Mouse (Mus musculus) neural tube, embryonic 13.5 days (tissue): ENCODE measurements around the gene Nek3. TPM values are rescaled to one million over a fixed set of nuclear protein-coding genes. Genes with fewer than 3 reads are reported as not detected.
"Not testable (repeated sequence)": the region's sequence is repeated elsewhere in the genome, so short reads cannot be mapped to it uniquely, and the experiment has no call there.

Source experiments
- ATAC-seq: fragments of 200-750 bp; cut with Nextera tagmentation; 2 replicates; pipeline ENCODE4 v1.8.0; 2017; ENCODE audit warnings: low read depth, mild to moderate bottlenecking, moderate TSS enrichment, moderate library complexity
- H3K27ac ChIP-seq: fragments of 300-500 bp; sonication (generic); replicated peaks from 2 replicates; pipeline ENCODE4 v1.5.1; 2015; ENCODE audit warnings: moderate library complexity, mild to moderate bottlenecking, inconsistent platforms
- H3K27me3 ChIP-seq: fragments of 300-500 bp; sonication (generic); 2 replicates; pipeline ENCODE4 v1.6.1; 2015; ENCODE audit warnings: mild to moderate bottlenecking, inconsistent platforms
- H3K36me3 ChIP-seq: fragments of 300-500 bp; sonication (generic); 2 replicates; pipeline ENCODE4 v1.6.1; 2015; ENCODE audit warnings: mild to moderate bottlenecking, inconsistent platforms
- H3K4me1 ChIP-seq: fragments of 300-500 bp; sonication (generic); replicated peaks from 2 replicates; pipeline ENCODE4 v1.6.1; 2015; ENCODE audit warnings: inconsistent platforms
- H3K4me2 ChIP-seq: fragments of 300-500 bp; sonication (generic); 2 replicates; pipeline ENCODE4 v1.6.1; 2015; ENCODE audit warnings: inconsistent platforms, mild to moderate bottlenecking, moderate library complexity
- H3K4me3 ChIP-seq: fragments of 300-500 bp; sonication (generic); 2 replicates; pipeline ENCODE4 v1.5.1; 2015; ENCODE audit warnings: mild to moderate bottlenecking, inconsistent platforms
- H3K9ac ChIP-seq: fragments of 300-500 bp; sonication (generic); 2 replicates; pipeline ENCODE4 v1.6.1; 2015; ENCODE audit warnings: moderate library complexity, mild to moderate bottlenecking, inconsistent platforms
- H3K9me3 ChIP-seq: fragments of 300-500 bp; sonication (generic); 2 replicates; pipeline ENCODE4 v1.6.1; 2016; ENCODE audit warnings: inconsistent platforms
- WGBS: fragments of 180-500 bp; shearing (Covaris S2); methylation state at CpG from one replicate; pipeline ENCODE4 v1.1.7; 2015; 5-methylcytosine and 5-hydroxymethylcytosine counted together
- polyA plus RNA-seq: library from polyadenylated mRNA; unstranded; fragments of >200 nt; fragmentation: Nextera tagmentation; extraction: Ambion mirVana; gene quantifications from 2 replicates; pipeline ENCODE4 v1.2.1, GENCODE M21; 2015

The Nek3 gene
- polyA plus RNA-seq, 1 experiment from 2014 or later: 9.1 TPM

DNA sequence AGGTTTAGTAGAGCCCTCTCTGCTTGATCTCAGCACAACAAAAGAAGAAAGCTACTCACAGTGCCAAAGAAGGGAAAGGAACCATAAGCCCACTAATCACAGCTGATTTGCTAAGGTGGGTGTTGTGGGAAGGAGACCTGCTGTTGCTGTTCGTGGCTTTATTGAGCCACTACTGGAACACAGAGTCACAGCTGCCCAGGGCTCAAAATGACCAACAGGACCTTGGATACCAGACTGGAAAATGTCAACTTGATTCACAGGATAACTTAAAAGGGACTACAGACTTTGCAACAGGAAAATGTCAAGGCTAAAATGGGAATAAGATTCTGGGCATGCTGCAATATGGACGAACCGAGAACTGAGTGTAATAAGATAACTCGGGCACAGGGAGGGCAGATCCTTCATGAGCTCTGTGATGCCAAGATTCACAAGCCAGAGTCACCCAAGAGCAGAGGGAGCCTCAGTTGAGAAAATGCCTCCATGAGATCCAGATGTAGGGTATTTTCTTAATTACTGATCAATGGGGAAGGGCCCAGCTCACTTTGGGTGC, 24.3 kb downstream of the Nek3 start:
- Histone ChIP-seq H3K36me3 (peaks cover 26% of the 10 kb centered on the region), H3K9me3 (no peaks in the 10 kb centered on the region), H3K4me1 (no peaks in the 10 kb centered on the region), H3K4me2 (no peak overlapping the region), H3K4me3 (no peak overlapping the region), H3K27ac (no peak overlapping the region), H3K9ac (no peak overlapping the region), H3K27me3 (no peaks in the 10 kb centered on the region)
- no peak for ATAC-seq
- 86% methylated on average over 4 of the region's 4 CpGs for WGBS

DNA sequence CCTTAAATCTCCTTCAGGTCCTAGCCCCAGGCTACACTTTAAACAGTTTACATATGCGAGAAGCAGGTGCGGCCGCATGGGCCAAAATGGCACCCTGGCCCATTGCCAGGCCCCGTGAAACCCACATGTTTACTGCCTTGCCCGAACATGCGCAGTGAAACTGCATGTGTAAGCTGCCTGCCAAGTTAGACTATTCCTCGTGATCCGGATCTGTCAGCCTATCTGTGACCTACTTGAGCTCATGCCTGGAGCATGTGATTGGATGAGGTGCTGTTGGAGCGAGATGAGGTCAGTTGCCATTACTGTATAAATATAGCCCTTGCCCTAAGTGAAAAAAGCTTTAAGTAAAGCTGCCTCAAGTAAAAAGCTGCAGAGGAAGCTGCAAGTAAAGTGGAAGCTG, 29.8 kb downstream of the Nek3 start:
- not testable (repeated sequence) for H3K9me3 ChIP-seq, H3K27ac ChIP-seq, H3K4me1 ChIP-seq, ATAC-seq, H3K27me3 ChIP-seq, H3K9ac ChIP-seq, H3K4me3 ChIP-seq, H3K4me2 ChIP-seq
- H3K36me3 ChIP-seq: 0 out of 2 replicates have a peak, but pooled peaks cover 18% of the 10 kb centered on the region
- WGBS: 74% methylated on average over 9 of the region's 9 CpGs

GRCm38 (mm10) chr8:22134750-22135135, 31.5 kb downstream of the Nek3 start:
- Histone ChIP-seq H3K9me3 (no peaks in the 10 kb centered on the region), H3K4me3 (no peak overlapping the region), H3K27me3 (no peaks in the 10 kb centered on the region), H3K36me3 (0 out of 2 replicates have a peak, but pooled peaks cover 9% of the 10 kb centered on the region), H3K9ac (no peak overlapping the region), H3K4me2 (no peak overlapping the region), H3K27ac (no peak overlapping the region), H3K4me1 (no peaks in the 10 kb centered on the region)
- 88% methylated on average over 5 of the region's 5 CpGs for WGBS
- no peak for ATAC-seq

GRCm38 (mm10) chr8:22134078-22134749, 32.0 kb downstream of the Nek3 start:
- H3K4me2 ChIP-seq: no peak overlapping the region
- no peaks in the 10 kb centered on the region for H3K9me3 ChIP-seq
- H3K9ac ChIP-seq: no peak overlapping the region
- 0 out of 2 replicates have a peak, but pooled peaks cover 10% of the 10 kb centered on the region for H3K36me3 ChIP-seq
- 89% methylated on average over 7 of the region's 7 CpGs for WGBS
- no peak overlapping the region for H3K4me3 ChIP-seq
- ATAC-seq: no peak
- H3K27me3 ChIP-seq: no peaks in the 10 kb centered on the region
- no peaks in the 10 kb centered on the region for H3K4me1 ChIP-seq
- H3K27ac ChIP-seq: no peak overlapping the region

DNA sequence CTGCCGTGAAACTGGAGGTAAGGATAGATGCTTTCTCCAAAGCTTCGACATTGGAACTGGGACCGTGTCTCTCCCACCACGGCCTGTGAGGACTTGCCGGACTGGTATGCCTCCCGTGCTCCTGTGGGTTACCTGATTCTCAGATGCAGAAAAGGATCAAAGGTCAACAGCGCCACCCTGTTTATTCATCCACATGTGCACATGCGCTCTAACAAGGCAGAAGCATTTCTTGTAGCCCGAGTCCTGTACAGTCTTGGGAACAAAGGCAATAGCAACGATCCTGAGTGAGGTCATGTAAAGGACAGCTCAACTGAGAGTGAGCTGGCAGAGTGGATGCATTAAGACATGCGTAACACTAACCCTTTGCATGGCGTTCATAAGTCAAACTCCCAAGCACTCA, 34.2 kb downstream of the Nek3 start:
- Histone ChIP-seq H3K4me1 (no peaks in the 10 kb centered on the region), H3K4me2 (no peak overlapping the region)

DNA sequence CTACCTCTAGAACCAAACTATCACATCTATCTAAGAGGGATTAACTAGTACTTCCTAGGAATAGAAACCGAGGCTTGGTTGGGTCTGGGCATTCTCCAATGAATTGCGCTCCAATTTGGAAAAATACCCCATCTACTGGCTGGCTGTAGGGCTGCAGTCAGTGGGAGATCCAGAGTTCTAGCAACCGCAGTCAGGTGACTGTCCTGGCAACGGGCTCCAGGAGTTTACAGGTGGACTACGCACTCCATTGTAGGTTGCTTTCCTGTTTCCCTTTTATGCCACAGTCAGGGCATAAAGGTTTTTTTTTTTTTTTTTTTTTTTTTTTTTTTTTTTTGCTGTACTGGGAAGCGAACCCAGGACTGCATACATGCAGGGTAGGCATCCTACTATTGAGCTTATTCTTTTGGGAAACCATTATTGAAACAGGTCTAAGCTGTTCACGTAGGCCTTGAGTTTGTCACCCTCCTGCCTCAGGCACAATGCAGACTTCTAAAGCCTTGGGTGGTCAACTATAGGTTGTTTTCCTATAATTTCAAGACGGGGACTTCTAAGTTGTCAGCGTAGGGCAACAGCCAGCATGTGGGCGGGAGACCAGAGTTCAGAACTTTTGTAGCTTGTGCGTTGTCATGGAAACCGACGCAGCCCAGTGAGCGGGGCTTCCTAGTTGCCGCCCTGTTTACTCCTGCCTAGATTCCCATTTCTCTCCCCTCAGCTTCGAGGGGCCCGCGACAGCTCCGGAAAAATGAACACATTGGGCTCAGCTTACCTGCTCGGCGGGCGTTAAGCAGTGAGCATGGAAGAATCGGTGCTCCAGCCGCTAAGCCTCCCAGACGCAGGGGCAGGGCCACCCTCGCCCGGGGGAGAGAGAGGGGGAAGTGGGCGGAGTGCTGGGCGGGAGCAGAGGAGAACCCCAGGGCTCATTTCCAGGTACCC, 41.7 kb downstream of the Nek3 start, which contains the start of gene Nek5:
TSS of gene Nek5 (minus strand) at position 834 of the 933 bp plus-strand sequence.
- peak within 1 kb of the TSS; percentile 38 for H3K4me3 ChIP-seq
- H3K27ac ChIP-seq: no peak within 1 kb of the TSS
- peaks cover 29% of the 10 kb centered on the region for H3K36me3 ChIP-seq
- H3K9ac ChIP-seq: peak within 1 kb of the TSS; percentile 47
- 2% methylated on average over 29 of the region's 29 CpGs for WGBS
- peaks cover 10% of the 10 kb centered on the region for H3K4me1 ChIP-seq
- H3K4me2 ChIP-seq: peak within 1 kb of the TSS; percentile 68
- no peaks in the 10 kb centered on the region for H3K27me3 ChIP-seq
- no peaks in the 10 kb centered on the region for H3K9me3 ChIP-seq
- peak; percentile 66 for ATAC-seq

More for the DNA sequence above, 34.2 kb downstream of the Nek3 start:
- WGBS: 83% methylated on average over 12 of the region's 12 CpGs
- Histone ChIP-seq H3K4me3 (no peak overlapping the region), H3K9me3 (no peaks in the 10 kb centered on the region), H3K27me3 (no peaks in the 10 kb centered on the region), H3K36me3 (peaks cover 30% of the 10 kb centered on the region), H3K27ac (no peak overlapping the region), H3K9ac (no peak overlapping the region)
- no peak for ATAC-seq

- Histone ChIP-seq H3K36me3 (no peaks in the 10 kb centered on the region), H3K9ac (no peak overlapping the region), H3K4me1 (no peaks in the 10 kb centered on the region), H3K9me3 (no peaks in the 10 kb centered on the region), H3K27ac (no peak overlapping the region), H3K4me2 (no peak overlapping the region), H3K4me3 (no peak overlapping the region), H3K27me3 (no peaks in the 10 kb centered on the region)
- ATAC-seq: no peak
- 81% methylated on average over 4 of the region's 4 CpGs for WGBS
Observed at GRCm38 (mm10) chr8:22107020-22107419, 59.2 kb downstream of the Nek3 start.

DNA sequence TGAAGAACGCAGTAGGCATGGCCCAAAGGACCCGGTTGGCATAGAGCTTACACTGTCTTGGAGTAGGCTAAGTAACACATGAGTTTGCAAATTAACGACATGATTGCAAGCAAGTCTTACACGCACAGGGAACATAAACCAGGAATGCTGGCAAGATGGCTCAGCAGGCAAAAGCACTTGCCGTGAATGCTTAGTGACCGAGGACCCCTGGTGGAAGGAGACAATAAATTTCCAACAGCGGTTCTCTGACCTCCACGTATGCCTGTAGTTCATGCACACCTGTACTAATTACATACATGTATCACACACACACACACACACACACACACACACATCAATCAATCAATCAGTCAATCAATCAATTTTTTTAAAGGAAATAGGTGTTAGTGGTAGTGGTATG, 74.7 kb downstream of the Nek3 start:
- no peak for ATAC-seq

DNA sequence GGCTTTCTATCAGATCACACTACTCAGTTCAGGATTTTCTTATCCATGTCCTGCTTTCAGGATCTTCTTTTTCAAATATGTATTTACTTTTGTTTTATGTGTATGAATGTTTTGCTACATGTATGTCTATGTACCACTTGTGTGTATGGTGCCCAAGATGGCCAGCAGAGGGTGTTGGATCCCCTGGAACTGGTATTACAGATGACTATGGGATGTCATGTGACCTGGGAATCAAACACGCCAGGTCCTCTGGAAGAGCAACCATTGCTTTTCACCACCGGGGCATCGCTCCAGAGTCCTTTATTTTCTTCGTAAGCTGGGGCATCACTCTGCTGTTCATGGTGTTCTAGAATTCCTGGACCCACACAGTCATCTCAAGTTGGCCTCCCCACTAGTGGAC, 77.0 kb downstream of the Nek3 start:
- no peaks in the 10 kb centered on the region for H3K4me1 ChIP-seq
- H3K4me2 ChIP-seq: no peak overlapping the region
- no peak overlapping the region for H3K27ac ChIP-seq
- no peaks in the 10 kb centered on the region for H3K27me3 ChIP-seq
- ATAC-seq: no peak
- H3K9ac ChIP-seq: no peak overlapping the region
- no peak overlapping the region for H3K4me3 ChIP-seq
- no peaks in the 10 kb centered on the region for H3K36me3 ChIP-seq
- no peaks in the 10 kb centered on the region for H3K9me3 ChIP-seq
- WGBS: 88% methylated on average over 4 of the region's 4 CpGs

More for the DNA sequence above, 74.7 kb downstream of the Nek3 start:
- WGBS: 36% methylated on average over 8 of the region's 8 CpGs
- H3K9me3 ChIP-seq: no peaks in the 10 kb centered on the region
- no peaks in the 10 kb centered on the region for H3K36me3 ChIP-seq
- H3K4me3 ChIP-seq: no peak overlapping the region
- no peaks in the 10 kb centered on the region for H3K4me1 ChIP-seq
- no peak overlapping the region for H3K9ac ChIP-seq
- H3K4me2 ChIP-seq: no peak overlapping the region
- H3K27ac ChIP-seq: no peak overlapping the region
- no peaks in the 10 kb centered on the region for H3K27me3 ChIP-seq

- Histone ChIP-seq H3K36me3 (no peaks in the 10 kb centered on the region), H3K4me1 (no peaks in the 10 kb centered on the region), H3K27ac (no peak overlapping the region), H3K9me3 (no peaks in the 10 kb centered on the region), H3K4me2 (no peak overlapping the region), H3K9ac (no peak overlapping the region), H3K4me3 (no peak overlapping the region), H3K27me3 (no peaks in the 10 kb centered on the region)
- ATAC-seq: no peak
- WGBS: 86% methylated on average over 9 of the region's 9 CpGs
Observed at GRCm38 (mm10) chr8:22079313-22080007, 86.8 kb downstream of the Nek3 start.
